Mouse (Mus musculus) adrenal gland, adult (tissue): Measurements from ENCODE around the gene Gne.

Source experiments
- DNase-seq, 2 experiments: peaks; one replicate each; pipeline ENCODE4 v3.0.0; 2022 to 2023; ENCODE audit warnings: low spot score in 1 of 2; ENCODE audit not compliant: inconsistent age in 2 of 2

Gne gene

GRCm38 (mm10) chr4:44083945-44084344, at the start of gene Gne:
Gene Gne (minus strand): TSS chr4:44084177.
- DNase-seq: no peak

- no peak for DNase-seq
These were observed 42.8 kb upstream of the Gne start for GRCm38 (mm10) chr4:44126805-44127204.

GRCm38 (mm10) chr4:44119410-44120201, 35.6 kb upstream of the Gne start:
- DNase-seq: peak in 1 of 2 experiments; percentile 79

- no peak for DNase-seq
These were observed 31.1 kb upstream of the Gne start for GRCm38 (mm10) chr4:44115046-44115445.

- DNase-seq: no peak
These were observed 29.6 kb upstream of the Gne start for GRCm38 (mm10) chr4:44113393-44114138.

GRCm38 (mm10) chr4:44112741-44113140, 28.8 kb upstream of the Gne start:
- DNase-seq: peak in 1 of 2 experiments; percentile 39

GRCm38 (mm10) chr4:44110771-44111170, 26.8 kb upstream of the Gne start:
- no peak for DNase-seq

- no peak for DNase-seq
These were observed 24.3 kb upstream of the Gne start for GRCm38 (mm10) chr4:44108297-44108696.

GRCm38 (mm10) chr4:44107339-44107738, 23.4 kb upstream of the Gne start:
- peak; percentile 10 to 35 for DNase-seq

- DNase-seq: no peak
These were observed 22.4 kb upstream of the Gne start for GRCm38 (mm10) chr4:44106297-44106821.

- no peak for DNase-seq
These were observed 20.4 kb upstream of the Gne start for GRCm38 (mm10) chr4:44104195-44104917.

- DNase-seq: no peak
These were observed 19.6 kb upstream of the Gne start for GRCm38 (mm10) chr4:44103620-44104019.

GRCm38 (mm10) chr4:44097576-44098335, 13.8 kb upstream of the Gne start:
- DNase-seq: no peak

GRCm38 (mm10) chr4:44094475-44094874, 10.5 kb upstream of the Gne start:
- DNase-seq: no peak

GRCm38 (mm10) chr4:44092359-44092758, 8.4 kb upstream of the Gne start:
- DNase-seq: no peak

GRCm38 (mm10) chr4:44085566-44085965, 1.6 kb upstream of the Gne start:
- DNase-seq: no peak

- DNase-seq: no peak
These were observed 787 bp upstream of the Gne start for GRCm38 (mm10) chr4:44084602-44085325.

- DNase-seq: no peak
These were observed 5.5 kb downstream of the Gne start for GRCm38 (mm10) chr4:44078358-44078933.

- no peak for DNase-seq
These were observed 9.6 kb downstream of the Gne start for GRCm38 (mm10) chr4:44074422-44074821.

- DNase-seq: no peak
These were observed 10.2 kb downstream of the Gne start for GRCm38 (mm10) chr4:44073799-44074198.
